Mouse (Mus musculus): ENCODE data around the gene Pdcd2.

DNA sequence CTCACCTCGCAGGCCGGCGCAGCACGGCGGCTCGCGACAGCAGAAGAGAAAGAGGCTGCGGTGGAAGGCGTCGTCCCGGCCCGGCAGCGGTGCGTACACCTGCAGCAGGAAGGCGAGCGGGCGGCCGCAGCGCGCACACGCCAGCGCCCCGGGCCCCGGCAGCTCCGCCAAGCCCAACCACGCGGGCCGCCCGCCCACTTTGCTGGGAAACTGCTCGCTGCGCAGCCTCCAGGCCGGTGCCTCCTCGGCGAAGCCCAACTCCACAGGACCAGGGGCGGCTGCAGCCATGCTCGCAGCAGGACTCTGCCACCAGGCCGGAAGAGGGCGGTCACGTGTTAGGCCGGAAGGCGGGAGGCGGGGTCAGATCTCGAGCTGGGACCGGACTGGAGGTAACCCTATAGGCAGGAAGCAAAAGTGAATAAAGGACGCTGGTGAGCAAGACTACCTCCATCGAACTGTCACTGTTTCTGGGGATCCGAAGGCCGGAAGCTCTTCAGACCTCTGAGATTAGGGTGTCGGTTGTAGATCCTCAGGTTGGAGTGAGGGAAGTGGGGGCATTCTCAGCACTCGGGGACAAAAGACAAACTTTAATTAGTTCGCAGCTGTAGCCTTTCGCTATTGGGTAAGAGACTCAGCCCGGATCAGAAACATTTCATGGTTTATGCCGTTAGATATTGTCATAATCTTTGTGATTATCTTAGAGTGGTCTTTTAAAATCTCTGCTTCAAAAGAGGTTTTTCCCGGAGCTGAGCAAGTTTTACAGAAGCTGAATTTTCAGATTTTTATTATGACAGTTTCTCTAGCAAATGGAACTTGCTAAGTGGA lies at the start of gene Pdcd2:
- TF ChIP-seq CTCF (IDR thresholded peaks at IDR 0.05; ENCODE audit: low read depth) (peak; percentile 33), EP300 (IDR thresholded peaks at IDR 0.05; ENCODE audit: low read depth) (no peak)
